Mouse (Mus musculus) neural tube, embryonic 11.5 days (tissue): ENCODE measurements around the gene Sdad1. TPM values are rescaled to one million over a fixed set of nuclear protein-coding genes. Genes with fewer than 3 reads are reported as not detected.
"Not testable (repeated sequence)": the region's sequence is repeated elsewhere in the genome, so short reads cannot be mapped to it uniquely, and the experiment has no call there.

ENCODE experiments used
- ATAC-seq: fragments of 200-750 bp; cut with Nextera tagmentation; 2 replicates; pipeline ENCODE4 v1.8.0; 2017; ENCODE audit warnings: moderate number of reproducible peaks, mild to moderate bottlenecking, moderate TSS enrichment, moderate library complexity; ENCODE audit not compliant: insufficient read depth, low FRiP score, low TSS enrichment
- DNase-seq: peaks from one replicate; pipeline ENCODE4 v3.0.0-alpha.2; 2015; ENCODE audit warnings: low spot score
- H3K27ac ChIP-seq: fragments of 300-500 bp; sonication (generic); 2 replicates; pipeline ENCODE4 v1.5.1; 2014; ENCODE audit warnings: low read depth, mild to moderate bottlenecking, low read length
- H3K27me3 ChIP-seq: fragments of 300-500 bp; sonication (generic); 2 replicates; pipeline ENCODE4 v1.6.1; 2014; ENCODE audit warnings: mild to moderate bottlenecking, low read length, mixed read lengths; ENCODE audit not compliant: control insufficient read depth, insufficient read depth
- H3K36me3 ChIP-seq: fragments of 300-500 bp; sonication (generic); 2 replicates; pipeline ENCODE4 v1.6.1; 2014; ENCODE audit warnings: mild to moderate bottlenecking, low read length, moderate library complexity, mixed read lengths; ENCODE audit not compliant: control insufficient read depth, insufficient read depth
- H3K4me1 ChIP-seq: fragments of 300-500 bp; sonication (generic); 2 replicates; pipeline ENCODE4 v1.6.1; 2014; ENCODE audit warnings: low read length, mixed read lengths; ENCODE audit not compliant: control insufficient read depth, insufficient read depth
- H3K4me2 ChIP-seq: fragments of 300-500 bp; sonication (generic); 2 replicates; pipeline ENCODE4 v1.6.1; 2014; ENCODE audit warnings: low read depth, mild to moderate bottlenecking, moderate library complexity
- H3K4me3 ChIP-seq: fragments of 300-500 bp; sonication (generic); 2 replicates; pipeline ENCODE4 v1.5.1; 2014; ENCODE audit warnings: low read depth, low read length
- H3K9ac ChIP-seq: fragments of 300-500 bp; sonication (generic); 2 replicates; pipeline ENCODE4 v1.6.1; 2014; ENCODE audit warnings: mild to moderate bottlenecking, low read length
- H3K9me3 ChIP-seq: fragments of 300-500 bp; sonication (generic); 2 replicates; pipeline ENCODE4 v1.6.1; 2016; ENCODE audit warnings: low read length; ENCODE audit not compliant: control insufficient read depth
- WGBS: fragments of 180-500 bp; shearing (Covaris S2); extraction: QIAGEN DNeasy Blood & Tissue Kit; methylation state at CpG from one replicate; pipeline ENCODE4 v1.1.7; 2014; 5-methylcytosine and 5-hydroxymethylcytosine counted together
- polyA plus RNA-seq: library from polyadenylated mRNA; unstranded; fragments of >200 nt; fragmentation: Nextera tagmentation; extraction: Ambion mirVana; gene quantifications from 2 replicates; pipeline ENCODE4 v1.2.1, GENCODE M21; 2014

Gene Sdad1
- polyA plus RNA-seq = 37.8 and 38.7 TPM in 2 replicates

DNA sequence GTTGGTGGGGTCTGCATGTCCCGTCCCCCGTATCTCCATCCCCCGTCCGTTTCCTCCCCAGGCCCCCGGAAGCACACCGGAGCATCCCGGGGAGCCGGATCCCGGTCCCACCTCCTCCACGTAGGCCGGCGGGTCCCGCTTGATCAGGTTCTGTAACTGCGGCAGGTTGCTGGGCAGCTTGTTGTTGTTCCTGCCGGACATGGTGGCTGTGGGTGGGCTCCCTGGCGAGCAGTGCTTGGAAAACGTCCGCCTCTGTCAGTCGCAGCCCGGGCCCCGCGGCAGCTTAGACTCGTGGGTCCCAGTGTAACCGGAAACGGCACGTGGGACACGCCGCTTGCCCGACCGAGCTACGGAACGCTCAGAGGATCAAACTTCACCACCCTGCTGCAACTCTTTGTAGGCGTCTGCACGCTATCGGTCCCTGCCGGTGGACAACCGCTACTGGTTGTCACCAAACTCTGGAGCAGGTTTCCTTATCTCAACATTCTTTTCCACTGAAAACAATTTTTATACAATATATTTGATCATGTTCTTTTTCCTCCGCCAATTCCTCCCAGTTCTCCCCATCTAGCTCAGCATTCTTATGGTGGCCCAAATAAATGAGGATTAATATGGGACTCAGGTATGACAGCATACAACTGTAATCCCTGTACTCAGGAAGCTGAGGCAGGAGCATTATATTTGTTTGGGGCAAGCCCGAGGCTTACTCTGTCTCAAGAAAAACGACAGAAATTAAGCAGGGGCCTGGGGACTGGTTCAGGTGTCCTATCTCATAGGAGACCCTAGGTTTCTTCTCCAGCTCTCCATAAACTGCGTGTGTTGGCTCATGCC lies at the start of gene Sdad1:
Gene Sdad1, minus strand, starts transcription at position 799 of the 831 bp plus-strand sequence.
- Histone ChIP-seq H3K36me3 (0 out of 2 replicates have a peak, but pooled peaks cover 2% of the 10 kb centered on the region), H3K9ac (peak within 1 kb of the TSS; percentile 71), H3K4me1 (peaks cover 5% of the 10 kb centered on the region; the same call in 1 of the 2 replicates), H3K4me2 (peak within 1 kb of the TSS; percentile 74), H3K27me3 (no peaks in the 10 kb centered on the region), H3K27ac (no peak within 1 kb of the TSS), H3K9me3 (no peaks in the 10 kb centered on the region), H3K4me3 (peak within 1 kb of the TSS; percentile 86)
- WGBS = 2% methylated on average over 41 of the region's 41 CpGs
- DNase-seq (peak; percentile 94), ATAC-seq (peak; percentile 95)

DNA sequence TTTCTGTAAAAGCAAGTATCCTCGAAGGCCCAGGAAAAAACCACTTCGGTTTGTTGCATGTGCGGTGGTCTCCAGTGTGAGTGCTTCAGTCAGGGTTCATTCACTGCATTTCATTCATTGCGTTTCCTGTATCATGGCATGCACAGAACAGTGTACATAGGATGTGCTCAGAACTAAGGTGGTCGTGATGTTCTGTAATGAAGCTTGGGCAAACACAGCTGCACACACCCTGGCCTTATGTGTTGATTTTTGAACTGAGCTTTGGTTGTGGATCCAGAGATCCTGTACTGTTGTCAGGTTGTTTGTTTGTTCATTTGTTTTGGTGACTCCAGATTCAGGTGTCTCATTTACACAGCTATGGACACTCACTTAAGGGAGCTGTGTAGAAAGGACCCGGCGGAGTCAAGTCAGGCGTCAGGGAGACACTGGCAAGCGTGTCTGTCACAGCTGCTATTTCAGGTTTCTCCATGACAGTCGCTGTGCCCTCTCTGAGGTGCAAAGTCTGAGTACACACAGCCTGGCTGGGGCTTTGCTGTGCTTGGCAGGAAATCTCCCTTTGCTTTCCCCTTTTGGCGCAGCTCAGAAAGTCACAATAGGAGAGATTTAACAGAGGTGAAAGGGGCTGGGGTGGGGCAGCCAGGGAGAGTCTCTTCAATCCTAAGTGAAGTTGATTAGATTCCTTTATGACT lies 48.6 kb upstream of the Sdad1 start:
- no peak for DNase-seq
- Histone ChIP-seq H3K4me1 (no peaks in the 10 kb centered on the region), H3K9me3 (no peaks in the 10 kb centered on the region)

DNA sequence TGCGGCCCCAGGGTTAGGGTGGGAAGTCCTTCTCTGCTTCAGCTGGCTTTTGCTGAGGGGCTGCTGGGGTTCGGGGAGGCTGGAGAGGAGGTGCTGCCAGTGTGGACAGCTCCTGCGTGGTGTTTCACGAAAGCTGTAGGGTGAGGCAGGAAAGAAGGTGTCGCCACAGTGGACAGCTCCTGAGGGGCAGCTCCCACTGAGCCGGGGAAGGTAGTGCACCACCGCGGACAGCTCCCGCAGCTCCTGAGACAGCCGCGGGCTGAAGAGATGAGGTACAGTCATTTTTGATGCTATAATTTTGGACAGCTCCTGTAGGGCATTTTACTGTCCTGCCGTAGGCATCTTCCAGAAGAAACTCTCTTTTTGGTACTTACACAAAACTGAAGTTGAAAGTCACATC lies 47.8 kb upstream of the Sdad1 start:
- no peak overlapping the region for H3K4me2 ChIP-seq
- ATAC-seq = no peak
- no peaks in the 10 kb centered on the region for H3K27me3 ChIP-seq
- 57% methylated on average over 12 of the region's 12 CpGs for WGBS
- H3K36me3 ChIP-seq = no peaks in the 10 kb centered on the region
- no peak for DNase-seq
- H3K9me3 ChIP-seq = no peaks in the 10 kb centered on the region
- H3K9ac ChIP-seq = no peak overlapping the region
- no peak overlapping the region for H3K27ac ChIP-seq
- no peaks in the 10 kb centered on the region for H3K4me1 ChIP-seq
- no peak overlapping the region for H3K4me3 ChIP-seq

More for the DNA sequence above, 48.6 kb upstream of the Sdad1 start:
- H3K4me3 ChIP-seq = no peak overlapping the region
- no peak overlapping the region for H3K9ac ChIP-seq
- 79% methylated on average over 11 of the region's 11 CpGs for WGBS
- H3K27me3 ChIP-seq = no peaks in the 10 kb centered on the region
- H3K27ac ChIP-seq = no peak overlapping the region
- H3K36me3 ChIP-seq = no peaks in the 10 kb centered on the region
- ATAC-seq = no peak
- H3K4me2 ChIP-seq = no peak overlapping the region

DNA sequence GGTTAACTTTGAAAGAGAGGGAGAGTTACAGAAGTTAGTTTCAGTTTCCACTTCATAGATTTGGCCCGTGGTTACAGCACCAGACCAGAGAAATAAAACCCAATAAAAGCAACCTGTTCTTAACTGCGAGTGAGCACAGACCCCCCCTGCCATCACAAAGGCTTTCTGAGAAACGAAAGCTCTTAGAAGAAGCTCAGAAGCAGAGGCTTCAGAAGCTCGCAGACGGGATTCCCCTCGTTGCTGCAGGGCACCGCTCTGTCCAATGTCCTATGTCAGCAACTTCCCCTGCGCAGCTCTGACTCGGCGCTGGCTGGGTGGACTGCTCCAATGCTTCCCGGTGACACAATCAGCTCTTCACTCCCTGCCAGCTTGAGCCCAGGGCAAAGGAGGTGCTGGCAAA lies 43.2 kb upstream of the Sdad1 start:
- no peaks in the 10 kb centered on the region for H3K27me3 ChIP-seq
- no peak for ATAC-seq
- H3K4me1 ChIP-seq = no peaks in the 10 kb centered on the region
- no peak overlapping the region for H3K9ac ChIP-seq
- no peak for DNase-seq
- H3K27ac ChIP-seq = no peak overlapping the region
- WGBS = 50% methylated on average over 11 of the region's 11 CpGs
- H3K9me3 ChIP-seq = no peaks in the 10 kb centered on the region
- H3K4me3 ChIP-seq = no peak overlapping the region
- H3K4me2 ChIP-seq = no peak overlapping the region
- H3K36me3 ChIP-seq = no peaks in the 10 kb centered on the region

DNA sequence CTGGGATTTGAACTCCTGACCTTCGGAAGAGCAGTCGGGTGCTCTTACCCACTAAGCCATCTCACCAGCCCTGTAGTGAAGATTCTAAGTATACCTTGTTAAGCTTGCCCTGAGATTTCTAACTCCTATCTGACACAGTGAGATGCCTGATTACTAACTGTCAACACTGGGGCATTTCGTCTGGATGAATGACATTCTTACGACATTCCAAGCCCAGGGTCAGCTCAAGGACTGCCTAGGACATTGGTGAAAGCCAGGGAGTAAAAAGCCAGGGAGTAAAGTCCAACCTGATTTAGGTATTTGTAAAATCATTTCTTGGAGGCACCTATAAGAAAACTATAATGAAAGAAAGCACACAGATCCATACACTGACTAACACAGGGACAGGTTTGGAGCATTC lies 42.4 kb upstream of the Sdad1 start:
- H3K9me3 ChIP-seq, H3K9ac ChIP-seq, H3K27ac ChIP-seq, H3K4me2 ChIP-seq, H3K27me3 ChIP-seq, H3K4me3 ChIP-seq, DNase-seq, ATAC-seq, H3K4me1 ChIP-seq, H3K36me3 ChIP-seq: not testable (repeated sequence)
- 91% methylated on average over 4 of the region's 4 CpGs for WGBS

DNA sequence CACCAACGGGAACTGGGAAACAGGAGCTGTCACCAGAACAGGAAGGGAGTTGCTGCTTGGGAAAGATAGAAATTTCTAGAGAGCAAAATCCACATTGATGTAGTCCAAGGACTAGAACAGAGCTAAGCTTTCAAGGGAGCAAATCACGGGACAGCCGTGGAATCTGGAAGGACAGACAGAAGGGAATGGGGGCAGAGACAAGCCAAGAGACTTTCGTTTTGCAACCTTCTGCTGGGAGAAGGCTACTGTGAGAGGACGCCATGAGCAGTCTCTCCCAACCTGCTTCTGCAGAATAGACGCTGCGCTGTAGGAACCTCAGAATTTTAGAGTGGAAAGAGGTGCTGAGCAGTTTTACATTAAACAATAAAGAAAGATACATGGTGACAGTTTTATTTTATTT lies 39.5 kb upstream of the Sdad1 start:
- H3K4me2 ChIP-seq = no peak overlapping the region
- no peaks in the 10 kb centered on the region for H3K36me3 ChIP-seq
- WGBS = 90% methylated on average over 7 of the region's 7 CpGs
- DNase-seq (no peak), ATAC-seq (no peak)
- H3K27ac ChIP-seq = no peak overlapping the region
- H3K4me3 ChIP-seq = no peak overlapping the region
- no peaks in the 10 kb centered on the region for H3K9me3 ChIP-seq
- no peak overlapping the region for H3K9ac ChIP-seq
- no peaks in the 10 kb centered on the region for H3K4me1 ChIP-seq
- H3K27me3 ChIP-seq = no peaks in the 10 kb centered on the region

DNA sequence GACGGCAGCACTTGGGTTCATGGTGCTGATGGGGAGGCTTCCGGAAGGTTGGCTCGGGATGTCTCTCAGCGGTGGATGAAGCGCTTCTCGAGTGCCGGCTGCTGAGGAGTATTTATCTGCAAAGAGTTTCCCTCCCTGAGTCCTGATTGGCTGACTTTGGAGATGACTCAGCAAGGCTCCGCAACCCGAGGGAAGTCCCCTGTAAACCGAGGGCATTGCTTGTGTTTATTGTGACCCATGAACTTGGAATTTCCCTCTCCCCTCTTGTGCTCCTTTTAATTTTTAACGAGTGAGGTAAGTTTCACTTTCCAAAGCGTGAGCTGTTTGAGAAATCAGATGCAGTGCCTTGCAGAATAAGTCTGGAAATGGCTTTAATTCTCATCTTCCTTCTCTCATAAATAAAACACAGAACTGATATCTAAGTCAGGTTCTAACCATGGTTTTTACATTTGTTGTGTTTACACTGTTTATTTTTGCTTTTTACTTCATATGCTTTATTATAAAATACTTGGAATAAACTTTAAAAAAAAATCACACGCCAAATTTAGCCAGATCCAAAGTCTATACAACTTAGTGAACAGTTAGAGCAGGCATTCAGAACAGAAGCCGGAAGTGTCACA lies 38.6 kb upstream of the Sdad1 start, which contains the start of gene Cxcl10:
Gene Cxcl10, minus strand, starts transcription at position 96 of the 620 bp plus-strand sequence.
- H3K4me3 ChIP-seq = no peak within 1 kb of the TSS
- H3K27ac ChIP-seq = no peak within 1 kb of the TSS
- 25% methylated on average over 14 of the region's 14 CpGs for WGBS
- peak; percentile 50; the same call in 1 of the 2 replicates for ATAC-seq
- DNase-seq = peak; percentile 44
- H3K4me1 ChIP-seq = no peaks in the 10 kb centered on the region
- peak within 1 kb of the TSS; percentile 30 for H3K4me2 ChIP-seq
- no peaks in the 10 kb centered on the region for H3K27me3 ChIP-seq
- H3K9me3 ChIP-seq = no peaks in the 10 kb centered on the region
- no peaks in the 10 kb centered on the region for H3K36me3 ChIP-seq
- no peak within 1 kb of the TSS for H3K9ac ChIP-seq

DNA sequence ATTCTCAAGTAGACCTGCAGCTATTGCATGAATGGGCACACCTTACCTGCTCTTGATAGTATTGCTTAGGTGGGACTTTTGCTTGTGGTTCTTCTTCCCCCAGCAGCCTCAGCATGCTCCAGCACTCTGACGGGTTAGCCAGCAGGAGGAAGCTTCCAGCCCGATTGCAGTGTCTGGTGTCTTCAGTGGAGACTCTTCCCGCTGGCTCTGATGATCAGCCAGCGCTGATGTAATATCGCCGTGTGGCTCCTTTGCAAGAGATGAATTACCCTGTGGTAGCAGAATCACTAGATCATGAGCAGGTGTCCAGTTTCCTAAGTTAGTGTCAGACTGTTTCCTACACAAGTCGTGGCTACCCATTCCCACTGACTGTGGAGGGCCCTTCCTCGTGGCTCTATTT lies 34.7 kb upstream of the Sdad1 start:
- Histone ChIP-seq H3K4me3 (no peak overlapping the region), H3K4me1 (no peaks in the 10 kb centered on the region), H3K27ac (no peak overlapping the region), H3K4me2 (no peak overlapping the region), H3K27me3 (no peaks in the 10 kb centered on the region), H3K36me3 (no peaks in the 10 kb centered on the region), H3K9ac (no peak overlapping the region), H3K9me3 (no peaks in the 10 kb centered on the region)
- ATAC-seq (no peak), DNase-seq (no peak)
- 88% methylated on average over 8 of the region's 8 CpGs for WGBS
